Mouse (Mus musculus) CD8-positive naive resting alpha-beta T cell, adult 2 months (primary cell): ENCODE results near the gene Ppm1h.
A peak's percentile ranks its signal among the peaks of the same experiment; 100 is the strongest.

Experiments used
- DNase-seq, 2 experiments: peaks; one replicate each; pipeline ENCODE4 v3.0.0; 2022; ENCODE audit warnings: low read depth in 2 of 2, low spot score in 2 of 2

Gene Ppm1h

GRCm38 (mm10) chr10:122805866-122806265 lies 127.3 kb downstream of the Ppm1h start:
- no peak for DNase-seq

GRCm38 (mm10) chr10:122807127-122808105 lies 128.9 kb downstream of the Ppm1h start:
- peak; percentile 54 to 82 for DNase-seq

DNA sequence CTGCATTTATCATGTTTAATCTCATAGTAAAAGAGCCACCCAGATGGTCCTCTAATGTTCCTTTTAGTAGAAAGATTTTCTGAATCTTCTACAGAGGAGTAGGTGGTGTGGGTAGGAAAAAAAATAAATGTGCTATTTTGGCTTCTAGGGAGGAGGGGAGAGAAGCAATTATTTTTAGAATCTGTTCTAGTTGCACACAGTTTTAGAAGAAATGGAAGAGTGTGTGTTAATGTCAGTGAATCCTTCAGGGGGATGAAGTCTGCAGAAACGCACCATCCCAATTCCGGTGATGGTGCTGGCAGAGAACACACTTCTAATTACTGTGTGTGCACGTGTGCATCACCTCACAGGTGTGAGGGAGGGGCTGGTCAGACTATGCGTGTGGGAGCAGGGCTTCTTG lies 129.6 kb downstream of the Ppm1h start:
- DNase-seq = no peak

DNA sequence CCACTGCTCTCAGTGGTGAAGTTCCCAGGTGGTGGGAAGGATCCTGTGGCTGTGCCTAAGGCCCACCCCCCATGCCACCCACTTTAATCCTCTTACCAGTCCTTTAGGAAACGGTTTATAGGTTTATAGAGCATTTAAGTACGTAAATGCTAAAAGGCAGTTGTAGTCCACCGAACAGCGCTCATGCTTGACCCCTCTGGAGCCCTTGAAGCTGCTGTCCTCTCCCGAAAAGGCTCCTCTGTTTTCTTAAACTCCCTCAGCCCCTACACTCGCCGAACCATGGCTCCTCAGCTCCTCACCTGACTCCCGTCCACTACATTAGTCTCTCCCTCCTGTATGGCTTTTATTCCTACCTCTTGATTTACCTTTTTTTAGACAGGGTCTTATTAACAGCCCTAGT lies 131.3 kb downstream of the Ppm1h start:
- no peak for DNase-seq

- peak; percentile 59 to 69 for DNase-seq
Measured at GRCm38 (mm10) chr10:122815094-122815493, 136.5 kb downstream of the Ppm1h start.

- no peak for DNase-seq
Measured at GRCm38 (mm10) chr10:122817741-122818140, 139.2 kb downstream of the Ppm1h start.

DNA sequence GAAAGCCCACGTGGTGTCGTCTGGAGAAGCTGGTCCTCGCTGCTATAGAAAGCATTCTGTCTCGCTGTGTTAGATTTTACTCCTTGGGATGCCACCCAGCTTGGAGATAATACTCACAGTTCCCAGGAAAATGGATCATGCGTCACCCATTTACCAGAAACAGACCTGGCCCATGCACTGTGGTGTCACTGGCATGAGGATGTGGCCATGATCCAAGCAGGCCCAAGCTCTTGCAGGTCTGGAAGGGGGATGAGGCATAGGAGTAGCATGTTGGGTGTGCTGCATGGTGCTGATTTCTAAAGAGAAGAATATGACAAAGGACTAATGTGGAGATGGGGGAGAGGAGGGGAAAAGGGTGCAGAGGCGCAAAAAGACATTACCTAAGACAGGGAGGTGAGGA lies 141.2 kb downstream of the Ppm1h start:
- no peak for DNase-seq

DNA sequence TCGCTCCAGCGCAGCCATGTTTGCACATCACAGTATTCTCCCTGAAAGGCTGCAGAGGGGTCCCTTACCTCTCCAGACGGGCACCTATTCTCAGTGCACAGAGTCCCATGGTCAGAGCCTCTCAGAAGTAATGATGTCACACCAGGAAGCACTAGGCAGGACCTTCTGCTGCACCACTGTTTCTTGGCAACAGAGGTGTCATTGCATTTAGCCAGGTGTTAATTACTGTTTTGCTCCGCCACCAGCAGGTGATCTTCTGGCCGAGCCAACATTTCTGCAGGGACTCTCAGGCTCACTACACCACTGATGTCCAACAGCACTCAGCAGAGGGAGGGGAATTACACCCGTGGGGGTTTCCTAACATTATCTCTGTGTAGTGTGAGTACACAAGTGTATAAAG lies 143.0 kb downstream of the Ppm1h start:
- DNase-seq = no peak

GRCm38 (mm10) chr10:122823642-122824041 lies 145.1 kb downstream of the Ppm1h start:
- DNase-seq = no peak

- DNase-seq = no peak
Measured at GRCm38 (mm10) chr10:122826696-122827331, 148.3 kb downstream of the Ppm1h start.

DNA sequence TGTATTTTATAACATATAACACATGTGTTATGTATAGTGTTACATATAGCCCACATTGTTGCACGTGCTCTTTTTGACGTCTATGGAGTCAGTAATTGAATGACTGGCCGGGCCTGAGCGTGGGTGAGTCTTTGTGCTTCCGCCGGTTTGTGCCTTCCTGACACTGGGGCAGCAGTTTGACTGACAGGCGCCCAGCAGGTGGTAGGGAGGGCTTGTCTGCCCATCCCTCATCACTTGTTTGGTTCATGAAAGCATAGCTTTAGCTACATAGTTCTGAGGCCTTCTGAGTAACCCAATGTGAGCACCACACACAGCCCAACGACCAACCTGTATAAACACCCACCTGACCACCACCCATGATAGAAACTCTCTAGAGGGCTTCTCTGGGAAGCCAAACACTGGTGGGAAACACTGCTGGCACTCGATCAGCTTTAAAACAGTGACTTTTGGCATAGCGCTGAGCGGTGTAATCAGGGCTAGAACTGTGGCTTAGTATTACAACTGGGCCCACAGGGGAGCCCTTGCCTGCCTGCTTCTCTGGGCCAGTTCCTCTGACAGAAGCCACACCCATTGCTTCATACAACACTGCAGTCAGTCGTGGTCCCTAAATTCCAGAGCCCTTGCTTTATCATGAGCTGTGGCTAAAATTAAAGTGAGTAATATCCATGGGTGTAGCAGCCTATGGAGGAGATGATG lies 149.3 kb downstream of the Ppm1h start:
- no peak for DNase-seq

GRCm38 (mm10) chr10:122829801-122830217 lies 151.2 kb downstream of the Ppm1h start:
- no peak for DNase-seq

DNA sequence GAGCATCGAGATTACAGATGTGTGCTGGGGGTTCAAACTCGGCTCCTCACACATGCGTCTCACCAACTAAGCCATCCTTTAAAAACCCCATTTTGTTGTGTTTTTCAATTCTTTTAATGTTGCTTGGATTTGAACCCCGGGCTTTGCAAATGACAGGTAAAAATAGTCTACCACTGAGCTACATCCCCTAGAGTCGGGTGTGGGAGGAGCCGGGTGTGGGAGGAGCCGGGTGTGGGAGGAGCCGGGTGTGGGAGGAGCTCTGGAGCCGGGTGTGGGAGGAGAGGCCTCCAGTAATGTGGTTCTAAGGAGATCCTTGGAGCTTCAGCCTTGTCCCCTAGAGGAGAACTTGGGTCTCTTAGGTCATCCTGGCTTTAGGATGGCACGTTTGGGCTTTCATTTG lies 152.1 kb downstream of the Ppm1h start:
- DNase-seq = no peak

DNA sequence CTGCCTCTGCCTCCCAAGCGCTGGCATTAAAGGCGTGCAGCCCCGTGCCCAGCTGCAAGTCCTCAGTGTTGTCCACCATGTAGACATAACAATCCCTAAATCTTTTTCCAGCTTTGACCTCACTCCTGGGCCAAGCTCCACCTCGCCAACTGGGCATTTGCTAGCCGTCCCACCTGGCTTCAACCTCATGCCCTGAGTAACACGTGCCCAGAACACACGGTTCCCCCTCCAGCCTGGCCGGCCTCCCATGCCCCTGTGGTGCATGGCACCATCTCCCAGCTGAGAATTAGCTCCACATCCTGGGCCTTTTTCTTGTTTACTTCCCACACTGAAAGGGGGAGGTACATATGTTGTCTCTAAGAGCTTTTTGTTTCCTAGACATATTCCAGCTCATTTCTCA lies 163.5 kb downstream of the Ppm1h start:
- no peak for DNase-seq

DNA sequence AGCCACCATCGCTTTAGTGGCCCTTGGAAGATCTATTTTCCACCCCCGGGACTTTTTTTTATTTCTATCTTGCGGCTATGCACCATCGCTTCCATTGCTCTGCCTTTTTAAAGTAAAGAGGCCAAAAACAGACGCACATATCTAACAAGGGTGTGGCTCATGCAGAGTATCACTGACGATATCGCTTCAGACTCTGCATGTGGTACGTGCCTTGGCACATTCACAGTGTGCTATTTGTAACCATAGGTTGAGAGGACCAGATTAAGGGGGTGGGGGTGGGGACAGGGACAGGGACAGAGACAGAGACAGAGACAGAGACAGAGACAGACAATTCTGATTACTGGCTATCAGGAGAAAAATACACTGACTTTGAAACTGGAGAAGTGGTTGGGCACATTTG lies 164.4 kb downstream of the Ppm1h start:
- no peak for DNase-seq

DNA sequence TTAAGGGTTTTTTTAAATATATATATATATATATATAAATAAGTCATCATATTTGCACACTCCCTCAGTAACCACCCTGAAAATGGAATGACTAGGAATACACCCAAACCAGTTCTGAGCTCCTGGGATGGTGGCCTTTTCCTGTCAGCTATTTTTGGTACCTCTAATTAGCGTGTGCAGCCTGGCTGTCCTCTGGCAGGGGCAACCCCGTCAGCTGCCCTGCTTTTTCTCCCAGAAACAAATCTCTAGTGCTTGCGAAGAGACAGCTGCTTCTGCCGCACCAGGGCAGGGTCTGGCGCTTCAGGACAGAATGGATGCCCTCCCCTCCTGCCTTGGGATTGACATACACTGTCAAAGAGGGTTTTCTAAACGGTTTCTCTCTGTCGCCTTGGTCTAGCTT lies 166.9 kb downstream of the Ppm1h start:
- DNase-seq = no peak

GRCm38 (mm10) chr10:122846476-122846875 lies 167.9 kb downstream of the Ppm1h start:
- no peak for DNase-seq

GRCm38 (mm10) chr10:122848020-122848457 lies 169.5 kb downstream of the Ppm1h start:
- no peak for DNase-seq

- no peak for DNase-seq
Measured at GRCm38 (mm10) chr10:122851267-122852160, 173.0 kb downstream of the Ppm1h start.

GRCm38 (mm10) chr10:122854571-122854970 lies 176.0 kb downstream of the Ppm1h start:
- DNase-seq = no peak

- DNase-seq = no peak
Measured at GRCm38 (mm10) chr10:122855149-122855548, 176.6 kb downstream of the Ppm1h start.
